Mouse (Mus musculus): ENCODE measurements around the gene Aldh16a1.

GRCm38 (mm10) chr7:45104941-45105340, 49.4 kb downstream of the Aldh16a1 start:
- TF ChIP-seq EP300 (IDR thresholded peaks at IDR 0.05; ENCODE audit: low read depth) = no peak
- TF ChIP-seq CTCF (IDR thresholded peaks at IDR 0.05; ENCODE audit: low read depth) = no peak
